Mouse (Mus musculus) hindbrain, embryonic 14.5 days (tissue): Measurements from ENCODE around the gene Slf2. TPM values are rescaled to one million over a fixed set of nuclear protein-coding genes. Genes with fewer than 3 reads are reported as not detected.

Experiments used
- ATAC-seq: fragments of 200-750 bp; cut with Nextera tagmentation; 2 replicates; pipeline ENCODE4 v1.8.0; 2017; ENCODE audit warnings: moderate number of reproducible peaks, mild to moderate bottlenecking, moderate TSS enrichment, moderate library complexity; ENCODE audit not compliant: low FRiP score
- DNase-seq: peaks from one replicate; pipeline ENCODE4 v3.0.0-alpha.2; 2015; ENCODE audit warnings: low spot score
- H3K27ac ChIP-seq: fragments of 300-500 bp; sonication (generic); 2 replicates; pipeline ENCODE4 v1.5.1; 2014; ENCODE audit warnings: mild to moderate bottlenecking, moderate library complexity
- H3K27me3 ChIP-seq: fragments of 300-500 bp; sonication (generic); 2 replicates; pipeline ENCODE4 v1.6.1; 2014; ENCODE audit warnings: mild to moderate bottlenecking, low read length, mixed read lengths; ENCODE audit not compliant: control insufficient read depth, insufficient read depth
- H3K36me3 ChIP-seq: fragments of 300-500 bp; sonication (generic); replicated peaks from 2 replicates; pipeline ENCODE4 v1.6.1; 2014; ENCODE audit not compliant: control insufficient read depth, insufficient read depth
- H3K4me1 ChIP-seq: fragments of 300-500 bp; sonication (generic); replicated peaks from 2 replicates; pipeline ENCODE4 v1.6.1; 2014; ENCODE audit warnings: antibody characterized with exemption, low read length, mixed read lengths; ENCODE audit not compliant: control insufficient read depth, insufficient read depth
- H3K4me2 ChIP-seq: fragments of 300-500 bp; sonication (generic); replicated peaks from 2 replicates; pipeline ENCODE4 v1.6.1; 2014; ENCODE audit warnings: mild to moderate bottlenecking, moderate library complexity
- H3K4me3 ChIP-seq: fragments of 300-500 bp; sonication (generic); replicated peaks from 2 replicates; pipeline ENCODE4 v1.5.1; 2014; ENCODE audit warnings: mild to moderate bottlenecking, low read length
- H3K9ac ChIP-seq: fragments of 300-500 bp; sonication (generic); 2 replicates; pipeline ENCODE4 v1.6.1; 2014
- H3K9me3 ChIP-seq: fragments of 300-500 bp; sonication (generic); 2 replicates; pipeline ENCODE4 v1.6.1; 2016; ENCODE audit warnings: low read length; ENCODE audit not compliant: control insufficient read depth
- WGBS: fragments of 180-500 bp; shearing (Covaris S2); extraction: QIAGEN DNeasy Blood & Tissue Kit; methylation state at CpG from one replicate; pipeline ENCODE4 v1.1.7; 2014; 5-methylcytosine and 5-hydroxymethylcytosine counted together
- polyA plus RNA-seq: library from polyadenylated mRNA; unstranded; fragments of >200 nt; fragmentation: Nextera tagmentation; extraction: Ambion mirVana; gene quantifications from 2 replicates; pipeline ENCODE4 v1.2.1, GENCODE M21; 2014

Gene Slf2
- 33.1 and 34.8 TPM in 2 replicates for polyA plus RNA-seq

DNA sequence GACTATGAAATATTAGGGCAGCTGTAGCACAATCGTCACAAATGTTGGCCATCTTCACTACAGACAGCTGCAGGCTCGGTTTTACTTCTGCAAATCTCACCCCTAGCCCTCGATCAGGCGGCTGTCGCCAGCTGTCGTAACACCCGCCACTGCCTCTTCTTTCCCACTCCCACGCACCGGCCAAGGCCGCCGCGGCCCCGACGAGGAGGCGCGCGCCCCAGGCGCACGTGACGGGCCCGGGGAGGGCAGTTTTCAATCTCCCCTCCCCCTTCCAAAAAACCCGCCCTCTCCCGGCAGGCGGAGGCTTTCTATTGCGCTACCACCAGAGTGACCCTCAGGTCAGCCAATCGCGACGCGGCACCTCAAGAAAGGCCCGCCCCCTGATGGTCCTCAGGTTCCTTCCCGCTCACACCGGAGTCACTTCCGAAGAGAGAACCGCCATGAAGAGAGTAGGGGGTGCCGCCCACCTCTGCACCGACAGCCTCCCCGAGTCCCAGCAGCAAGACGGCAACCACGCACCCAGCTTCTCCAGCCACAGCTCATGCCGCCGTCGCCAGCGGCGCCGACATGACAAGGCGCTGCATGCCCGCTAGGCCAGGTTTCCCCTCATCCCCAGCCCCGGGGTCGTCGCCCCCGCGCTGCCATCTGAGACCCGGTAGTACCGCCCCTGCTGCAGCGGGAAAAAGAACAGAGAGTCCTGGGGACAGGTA lies at the start of gene Slf2:
Gene Slf2 (plus strand): TSS at position 408 of the 710 bp plus-strand sequence.
- peak; percentile 98 for ATAC-seq
- H3K36me3 ChIP-seq: peaks cover 16% of the 10 kb centered on the region
- no peaks in the 10 kb centered on the region for H3K27me3 ChIP-seq
- peaks cover 22% of the 10 kb centered on the region for H3K4me1 ChIP-seq
- H3K4me2 ChIP-seq: peak within 1 kb of the TSS; percentile 72
- peak within 1 kb of the TSS; percentile 93 for H3K4me3 ChIP-seq
- peak within 1 kb of the TSS; percentile 88 for H3K27ac ChIP-seq
- DNase-seq: peak; percentile 97
- under 1% methylated on average over 55 of the region's 55 CpGs for WGBS
- H3K9me3 ChIP-seq: no peaks in the 10 kb centered on the region
- peak within 1 kb of the TSS; percentile 83 for H3K9ac ChIP-seq

DNA sequence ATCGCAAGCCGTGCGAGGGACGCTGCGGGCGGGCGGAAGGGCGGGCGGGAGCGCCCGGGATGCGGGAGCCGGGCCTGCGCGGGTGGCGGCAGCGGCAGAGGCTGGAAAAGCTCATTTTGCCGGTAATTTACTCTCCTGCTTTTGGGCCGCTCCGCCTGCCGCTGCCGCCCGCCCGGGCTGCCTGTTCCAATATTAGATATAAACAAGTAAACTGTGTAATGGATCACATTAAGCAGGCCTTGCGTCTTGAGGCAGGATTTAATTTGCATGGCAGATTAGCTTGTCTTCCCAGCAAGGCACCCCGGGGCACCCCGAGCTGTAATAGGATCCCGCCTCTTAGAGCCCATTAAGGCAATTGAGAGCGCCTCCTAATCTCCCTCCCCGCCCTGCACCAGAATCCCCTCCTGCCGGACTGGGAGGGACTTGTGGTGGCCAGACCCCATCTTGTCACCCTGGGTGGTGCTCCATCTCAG lies 48.4 kb upstream of the Slf2 start:
- peaks cover 49% of the 10 kb centered on the region; the same call in 1 of the 2 replicates for H3K27me3 ChIP-seq
- WGBS: under 1% methylated on average over 31 of the region's 31 CpGs

DNA sequence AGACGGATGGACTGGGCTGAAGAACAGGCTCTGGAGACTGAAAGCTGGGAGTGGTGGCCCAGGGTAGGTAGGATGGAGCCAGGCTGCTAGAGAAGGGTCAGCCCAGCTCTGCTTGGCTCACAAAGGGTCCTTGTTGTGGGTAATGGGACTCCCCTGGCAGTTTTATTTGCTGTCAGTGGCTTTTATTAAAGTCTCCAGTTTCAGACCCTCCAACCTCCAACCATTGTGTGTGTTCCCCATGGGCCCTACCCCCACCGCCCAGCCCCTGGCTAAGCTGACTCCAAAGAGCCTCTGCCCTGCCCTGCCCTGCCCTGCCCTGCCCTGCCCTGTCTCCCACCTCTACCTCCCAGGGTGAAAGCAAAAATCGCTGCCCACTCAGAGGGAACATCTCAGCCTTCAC lies 46.6 kb upstream of the Slf2 start:
- no peak overlapping the region for H3K9ac ChIP-seq
- no peak for DNase-seq
- no peaks in the 10 kb centered on the region for H3K36me3 ChIP-seq
- peaks cover 25% of the 10 kb centered on the region for H3K4me1 ChIP-seq
- no peaks in the 10 kb centered on the region for H3K9me3 ChIP-seq
- 47% methylated on average over 3 of the region's 3 CpGs for WGBS
- ATAC-seq: no peak
- H3K27me3 ChIP-seq: peaks cover 50% of the 10 kb centered on the region; the same call in 1 of the 2 replicates
- H3K4me3 ChIP-seq: no peak overlapping the region
- H3K27ac ChIP-seq: no peak overlapping the region
- H3K4me2 ChIP-seq: no peak overlapping the region

More for the DNA sequence above, 48.4 kb upstream of the Slf2 start:
- Histone ChIP-seq H3K36me3 (no peaks in the 10 kb centered on the region), H3K4me3 (peak overlapping the region; percentile 32), H3K9me3 (no peaks in the 10 kb centered on the region), H3K27ac (peak overlapping the region; percentile 89), H3K4me1 (peaks cover 25% of the 10 kb centered on the region), H3K4me2 (peak overlapping the region; percentile 62), H3K9ac (peak overlapping the region; percentile 63)
- peak; percentile 60 for DNase-seq
- peak; percentile 68 for ATAC-seq

DNA sequence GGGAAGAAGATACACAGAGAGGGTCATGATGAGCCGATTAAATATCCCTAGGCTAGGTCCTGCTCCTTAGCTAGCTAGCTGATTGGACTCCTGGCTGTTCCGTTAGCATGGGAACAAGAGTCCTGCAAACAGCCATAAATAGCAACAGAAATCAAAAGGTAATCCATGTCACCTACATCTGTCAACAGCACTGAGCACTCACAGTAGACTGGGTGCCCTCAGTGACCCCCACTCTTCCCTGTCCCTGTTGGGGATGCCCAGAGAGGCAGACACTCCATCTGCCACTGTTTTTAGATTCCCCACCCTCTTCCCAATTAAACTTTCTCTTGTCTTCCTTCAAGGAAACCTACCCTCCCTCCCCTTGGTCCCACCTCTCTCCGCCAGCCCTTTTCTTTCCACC lies 44.5 kb upstream of the Slf2 start:
- H3K27me3 ChIP-seq: peaks cover 61% of the 10 kb centered on the region
- no peak overlapping the region for H3K27ac ChIP-seq
- no peaks in the 10 kb centered on the region for H3K36me3 ChIP-seq
- H3K4me2 ChIP-seq: no peak overlapping the region
- no peak for ATAC-seq
- no peak overlapping the region for H3K4me3 ChIP-seq
- DNase-seq: no peak
- H3K4me1 ChIP-seq: peaks cover 16% of the 10 kb centered on the region
- H3K9ac ChIP-seq: no peak overlapping the region
- H3K9me3 ChIP-seq: no peaks in the 10 kb centered on the region
- 36% methylated on average over 3 of the region's 3 CpGs for WGBS

DNA sequence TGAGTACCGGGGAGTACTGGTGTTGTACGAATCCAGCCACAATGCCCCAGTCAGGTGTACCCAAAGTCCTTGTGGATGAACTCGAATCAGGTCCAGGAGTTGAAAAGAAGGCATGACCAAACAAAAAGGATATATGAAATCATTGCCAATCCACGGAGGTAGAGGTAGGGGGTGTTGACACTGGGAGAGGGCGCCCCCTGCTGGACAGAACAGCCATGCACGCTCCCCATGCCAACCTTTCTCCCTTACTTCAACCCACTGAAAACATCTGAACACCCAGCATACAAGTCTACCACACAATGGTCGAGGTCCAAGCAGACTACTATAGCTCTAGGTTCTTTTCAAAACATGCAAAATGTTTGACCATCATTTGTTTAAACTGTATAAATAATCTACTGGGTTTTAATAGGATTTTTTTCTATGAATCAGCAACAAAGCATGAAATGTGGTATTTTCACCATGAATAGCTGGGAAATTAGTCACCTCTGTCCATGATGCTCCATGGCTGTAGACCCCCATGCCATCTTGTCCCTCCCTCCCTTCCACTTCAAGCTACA lies 43.2 kb upstream of the Slf2 start:
- ATAC-seq (peak; percentile 61; the same call in 1 of the 2 replicates), DNase-seq (peak; percentile 73)
- H3K27me3 ChIP-seq: peaks cover 67% of the 10 kb centered on the region

DNA sequence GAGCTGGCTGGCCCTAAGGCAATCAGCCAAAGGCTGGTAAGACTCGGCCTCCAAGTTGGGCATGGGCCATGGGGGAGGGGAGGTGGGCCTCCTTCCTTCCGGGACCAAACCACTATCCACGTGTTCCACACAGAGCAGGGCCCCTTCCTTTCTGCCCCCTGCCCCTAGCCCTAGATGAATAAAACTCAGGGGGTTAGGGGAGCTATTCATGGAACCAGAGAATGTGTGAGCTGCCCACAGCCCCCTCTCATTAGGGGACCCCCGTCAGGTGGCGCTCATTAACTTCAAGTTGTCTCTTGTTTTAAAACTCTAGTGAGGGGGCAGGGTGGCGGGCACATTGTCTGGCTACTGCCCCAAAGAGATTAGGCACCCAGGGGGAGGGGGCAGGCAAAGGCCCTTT lies 41.4 kb upstream of the Slf2 start:
- ATAC-seq: no peak
- Histone ChIP-seq H3K9me3 (no peaks in the 10 kb centered on the region), H3K36me3 (no peaks in the 10 kb centered on the region), H3K4me3 (no peak overlapping the region), H3K4me2 (no peak overlapping the region), H3K9ac (no peak overlapping the region), H3K4me1 (0 out of 2 replicates have a peak, but pooled peaks cover 7% of the 10 kb centered on the region), H3K27me3 (peaks cover 72% of the 10 kb centered on the region), H3K27ac (no peak overlapping the region)
- WGBS: 11% methylated on average over 6 of the region's 6 CpGs
- no peak for DNase-seq

More for the DNA sequence above, 43.2 kb upstream of the Slf2 start:
- Histone ChIP-seq H3K36me3 (no peaks in the 10 kb centered on the region), H3K27ac (no peak overlapping the region), H3K4me3 (no peak overlapping the region), H3K9ac (no peak overlapping the region), H3K4me2 (no peak overlapping the region), H3K4me1 (peaks cover 3% of the 10 kb centered on the region), H3K9me3 (no peaks in the 10 kb centered on the region)
- 20% methylated on average over 7 of the region's 7 CpGs for WGBS

DNA sequence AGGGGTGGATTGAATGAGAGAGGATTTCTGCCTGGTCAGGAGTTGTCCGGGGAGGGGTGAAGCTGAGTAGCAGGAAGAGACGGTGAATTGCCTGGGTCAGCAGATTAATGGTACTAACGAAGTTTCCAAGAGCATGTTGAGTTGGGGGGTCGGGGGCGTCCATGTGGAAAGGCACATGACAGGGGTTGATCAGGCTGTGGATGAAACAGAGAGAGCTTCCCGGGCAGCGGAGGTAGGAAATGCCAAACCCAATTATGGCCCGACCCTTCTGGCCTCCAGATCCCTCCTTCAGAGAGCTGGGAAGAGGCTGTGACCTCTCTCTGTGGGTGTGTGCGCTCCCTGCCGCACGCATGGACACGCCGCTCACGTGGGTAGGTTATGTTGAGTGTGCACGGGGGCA lies 39.5 kb upstream of the Slf2 start:
- no peaks in the 10 kb centered on the region for H3K9me3 ChIP-seq
- ATAC-seq (no peak), DNase-seq (no peak)
- no peak overlapping the region for H3K4me3 ChIP-seq
- no peak overlapping the region for H3K4me2 ChIP-seq
- H3K4me1 ChIP-seq: 0 out of 2 replicates have a peak, but pooled peaks cover 7% of the 10 kb centered on the region
- H3K36me3 ChIP-seq: no peaks in the 10 kb centered on the region
- no peak overlapping the region for H3K27ac ChIP-seq
- H3K9ac ChIP-seq: no peak overlapping the region
- WGBS: 48% methylated on average over 15 of the region's 15 CpGs
- peaks cover 70% of the 10 kb centered on the region for H3K27me3 ChIP-seq

DNA sequence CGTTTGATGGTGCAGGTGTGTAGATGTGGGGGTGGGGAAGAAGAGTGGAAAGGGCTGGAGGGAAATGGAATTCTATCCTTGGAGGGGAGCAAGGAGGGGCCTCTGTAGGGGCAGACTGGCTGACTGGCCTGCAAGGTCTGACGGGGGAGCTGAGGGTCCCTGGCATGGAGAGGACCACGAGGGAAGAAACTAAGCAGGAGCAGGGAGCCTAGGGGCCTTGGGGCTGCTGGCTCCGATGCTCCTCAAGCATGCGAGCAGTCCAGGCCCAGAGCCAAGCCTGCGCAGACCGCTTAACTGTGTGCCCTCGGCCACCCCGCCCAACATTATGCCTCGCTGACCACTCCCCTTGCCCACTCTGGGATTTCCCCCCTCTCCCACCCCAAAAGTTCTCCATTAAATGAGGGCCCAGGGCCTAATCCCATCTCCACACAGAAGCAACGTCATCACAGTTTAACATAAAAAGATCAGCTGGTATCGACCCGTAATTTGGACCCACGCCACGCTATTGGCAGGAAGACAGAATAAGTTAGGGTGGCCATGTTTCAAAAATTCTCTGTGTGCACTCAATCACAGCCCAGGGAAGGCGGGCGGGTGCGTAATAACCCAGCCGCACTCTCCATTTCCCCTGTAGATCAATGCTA lies 37.6 kb upstream of the Slf2 start:
- Histone ChIP-seq H3K4me3 (no peak overlapping the region), H3K27me3 (peaks cover 67% of the 10 kb centered on the region), H3K9ac (no peak overlapping the region), H3K27ac (no peak overlapping the region), H3K36me3 (no peaks in the 10 kb centered on the region), H3K4me2 (no peak overlapping the region), H3K4me1 (0 out of 2 replicates have a peak, but pooled peaks cover 7% of the 10 kb centered on the region), H3K9me3 (no peaks in the 10 kb centered on the region)
- DNase-seq (no peak), ATAC-seq (0 out of 2 replicates have a peak, but pooled peaks have one; percentile 47)
- 32% methylated on average over 19 of the region's 19 CpGs for WGBS

DNA sequence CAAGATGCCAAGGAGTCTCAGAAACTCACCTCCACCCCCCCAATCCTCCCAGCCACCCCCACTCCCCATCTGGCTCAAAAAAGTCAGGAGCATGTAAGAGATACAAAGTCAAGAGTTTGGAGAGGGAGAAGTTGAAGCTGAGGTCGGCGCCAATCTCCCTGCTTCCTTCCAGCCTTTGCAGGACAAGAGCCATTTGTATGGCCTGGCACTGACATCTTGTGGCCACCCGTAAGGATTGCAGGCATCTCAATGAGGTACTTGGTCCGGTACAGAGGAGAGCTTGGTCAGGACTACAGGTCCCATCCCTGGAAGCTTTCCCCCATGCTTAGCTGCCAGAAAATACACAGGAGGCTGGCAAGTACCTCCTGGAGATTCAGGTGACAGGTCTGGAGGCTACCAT lies 35.7 kb upstream of the Slf2 start:
- Histone ChIP-seq H3K9me3 (no peaks in the 10 kb centered on the region), H3K4me2 (no peak overlapping the region), H3K4me1 (peaks cover 23% of the 10 kb centered on the region), H3K36me3 (no peaks in the 10 kb centered on the region), H3K27me3 (peaks cover 54% of the 10 kb centered on the region), H3K9ac (no peak overlapping the region), H3K4me3 (no peak overlapping the region), H3K27ac (no peak overlapping the region)
- DNase-seq (peak; percentile 84), ATAC-seq (0 out of 2 replicates have a peak, but pooled peaks have one; percentile 46)
- whole genome bisulfite sequencing: 2% methylated on average over 4 of the region's 4 CpGs
